Mouse (Mus musculus) heart, embryonic 14.5 days (tissue): Measurements from ENCODE around the gene Tmem256. TPM values are rescaled to one million over a fixed set of nuclear protein-coding genes. Genes with fewer than 3 reads are reported as not detected.

Experiments
- ATAC-seq: fragments of 200-750 bp; cut with Nextera tagmentation; 2 replicates; pipeline ENCODE4 v1.8.0; 2017; ENCODE audit warnings: low read depth, moderate TSS enrichment; ENCODE audit not compliant: insufficient number of reproducible peaks, insufficient read depth, low FRiP score
- H3K27ac ChIP-seq, 2 experiments: fragments of 200-500 bp in 1 of 2; fragments of 300-500 bp in 1 of 2; sonication (generic) in 1 of 2; replicated peaks in 1 of 2; 2 replicates each; pipeline ENCODE4 v1.5.1; 2012 to 2014; ENCODE audit warnings: low read depth in 2 of 2, low read length in 2 of 2, control low read depth in 1 of 2, mild to moderate bottlenecking in 1 of 2, mixed read lengths in 1 of 2; ENCODE audit not compliant: control insufficient read depth in 1 of 2, insufficient read depth in 1 of 2
- H3K27me3 ChIP-seq: fragments of 300-500 bp; sonication (generic); 2 replicates; pipeline ENCODE4 v1.6.1; 2014; ENCODE audit warnings: mild to moderate bottlenecking, low read length, control low read depth; ENCODE audit not compliant: control insufficient read depth, insufficient read depth
- H3K36me3 ChIP-seq: fragments of 300-500 bp; sonication (generic); 2 replicates; pipeline ENCODE4 v1.6.1; 2014; ENCODE audit warnings: mild to moderate bottlenecking, control low read depth, low read length, mixed read lengths; ENCODE audit not compliant: control insufficient read depth, insufficient read depth
- H3K4me1 ChIP-seq, 2 experiments: fragments of 200-500 bp in 1 of 2; fragments of 300-500 bp in 1 of 2; sonication (generic) in 1 of 2; 2 replicates each; pipeline ENCODE4 v1.6.1; 2012 to 2014; ENCODE audit warnings: low read length in 2 of 2, control low read depth in 1 of 2, mixed read lengths in 1 of 2; ENCODE audit not compliant: control insufficient read depth in 2 of 2, insufficient read depth in 2 of 2
- H3K4me2 ChIP-seq: fragments of 300-500 bp; sonication (generic); 2 replicates; pipeline ENCODE4 v1.6.1; 2014; ENCODE audit warnings: mild to moderate bottlenecking, low read length
- H3K4me3 ChIP-seq, 2 experiments: fragments of 200-500 bp in 1 of 2; fragments of 300-500 bp in 1 of 2; sonication (generic) in 1 of 2; 2 replicates each; pipeline ENCODE4 v1.5.1; 2012 to 2014; ENCODE audit warnings: low read length in 2 of 2, mild to moderate bottlenecking in 2 of 2, control low read depth in 1 of 2, low read depth in 1 of 2, moderate library complexity in 1 of 2; ENCODE audit not compliant: control insufficient read depth in 1 of 2, insufficient read depth in 1 of 2
- H3K9ac ChIP-seq: fragments of 300-500 bp; sonication (generic); 2 replicates; pipeline ENCODE4 v1.6.1; 2014; ENCODE audit warnings: mild to moderate bottlenecking, low read length
- H3K9me3 ChIP-seq: fragments of 300-500 bp; sonication (generic); 2 replicates; pipeline ENCODE4 v1.6.1; 2016; ENCODE audit warnings: low read length, control low read depth; ENCODE audit not compliant: control insufficient read depth
- WGBS: fragments of 180-500 bp; shearing (Covaris S2); extraction: QIAGEN DNeasy Blood & Tissue Kit; methylation state at CpG from one replicate; pipeline ENCODE4 v1.1.7; 2014; 5-methylcytosine and 5-hydroxymethylcytosine counted together
- polyA plus RNA-seq: library from polyadenylated mRNA; unstranded; fragments of >200 nt; fragmentation: Nextera tagmentation; extraction: Ambion mirVana; gene quantifications from 2 replicates; pipeline ENCODE4 v1.2.1, GENCODE M21; 2014

Gene Tmem256
- polyA plus RNA-seq, 1 experiment from 2014 or later = 379 TPM

DNA sequence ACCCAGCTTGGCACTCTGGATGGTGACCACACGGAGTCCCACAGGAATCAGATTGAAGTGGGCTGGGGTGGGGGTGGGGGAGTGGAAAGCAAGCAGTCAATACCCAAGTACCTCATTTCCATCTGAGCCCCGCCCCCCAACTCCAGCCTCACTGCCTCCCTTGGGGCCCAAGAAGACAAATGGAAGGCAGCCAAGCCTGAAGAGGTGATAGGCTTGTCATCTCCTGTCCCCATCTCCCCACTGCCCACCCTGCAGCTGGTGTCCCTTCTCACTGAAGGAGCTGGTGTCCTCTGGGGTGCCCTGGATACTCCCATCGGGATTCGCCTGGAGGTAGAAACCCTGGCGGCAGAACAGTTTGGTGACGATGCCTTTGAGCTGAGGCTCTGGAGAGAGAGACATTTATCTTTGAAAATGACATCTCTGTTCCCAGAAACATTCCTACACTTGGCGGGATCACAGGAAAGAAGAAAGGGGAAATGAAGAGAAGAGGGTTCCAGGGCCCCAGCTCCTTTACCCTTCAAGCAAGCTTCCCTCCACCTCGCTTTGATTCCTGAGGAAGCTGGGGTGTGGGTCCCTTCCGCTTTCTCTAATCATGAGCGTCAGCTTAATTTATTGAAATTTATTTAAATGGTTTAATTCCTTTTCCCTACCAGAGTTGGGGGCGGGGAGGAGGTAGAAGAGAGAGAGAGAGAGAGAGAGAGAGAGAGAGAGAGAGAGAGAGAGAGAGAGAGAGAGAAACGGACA is 38.7 kb upstream of the Tmem256 start:
- H3K27ac ChIP-seq = no peak overlapping the region
- H3K27me3 ChIP-seq = peaks cover 15% of the 10 kb centered on the region
- H3K36me3 ChIP-seq = no peaks in the 10 kb centered on the region
- no peaks in the 10 kb centered on the region for H3K9me3 ChIP-seq
- peaks cover 22 to 54% of the 10 kb centered on the region in 2 experiments for H3K4me1 ChIP-seq
- peak overlapping the region; percentile 46 to 51; a peak in 3 of 4 replicates for H3K4me3 ChIP-seq
- peak overlapping the region; percentile 69 for H3K9ac ChIP-seq
- no peak for ATAC-seq
- 37% methylated on average over 11 of the region's 12 CpGs for WGBS
- peak overlapping the region; percentile 95 for H3K4me2 ChIP-seq

DNA sequence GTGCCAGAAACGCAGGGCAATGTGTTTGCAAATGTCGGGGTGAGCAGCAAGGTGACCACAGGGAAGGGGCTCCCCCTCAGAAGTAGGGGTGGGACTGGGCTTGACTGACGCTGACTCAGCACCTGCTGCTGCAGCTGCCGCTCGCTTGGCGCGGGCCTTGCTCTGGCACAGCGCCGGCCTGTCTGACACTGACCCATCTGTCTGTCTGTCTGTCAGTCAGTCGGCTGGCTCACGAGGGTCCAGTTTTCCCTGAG is 38.2 kb upstream of the Tmem256 start:
- Histone ChIP-seq H3K4me1 (peaks cover 25 to 58% of the 10 kb centered on the region in 2 experiments), H3K36me3 (no peaks in the 10 kb centered on the region), H3K27me3 (peaks cover 16% of the 10 kb centered on the region), H3K9me3 (no peaks in the 10 kb centered on the region), H3K4me3 (peak overlapping the region; percentile 46 to 51), H3K27ac (no peak overlapping the region), H3K9ac (peak overlapping the region; percentile 69), H3K4me2 (peak overlapping the region; percentile 95)
- no peak for ATAC-seq
- 2% methylated on average over 11 of the region's 11 CpGs for WGBS

DNA sequence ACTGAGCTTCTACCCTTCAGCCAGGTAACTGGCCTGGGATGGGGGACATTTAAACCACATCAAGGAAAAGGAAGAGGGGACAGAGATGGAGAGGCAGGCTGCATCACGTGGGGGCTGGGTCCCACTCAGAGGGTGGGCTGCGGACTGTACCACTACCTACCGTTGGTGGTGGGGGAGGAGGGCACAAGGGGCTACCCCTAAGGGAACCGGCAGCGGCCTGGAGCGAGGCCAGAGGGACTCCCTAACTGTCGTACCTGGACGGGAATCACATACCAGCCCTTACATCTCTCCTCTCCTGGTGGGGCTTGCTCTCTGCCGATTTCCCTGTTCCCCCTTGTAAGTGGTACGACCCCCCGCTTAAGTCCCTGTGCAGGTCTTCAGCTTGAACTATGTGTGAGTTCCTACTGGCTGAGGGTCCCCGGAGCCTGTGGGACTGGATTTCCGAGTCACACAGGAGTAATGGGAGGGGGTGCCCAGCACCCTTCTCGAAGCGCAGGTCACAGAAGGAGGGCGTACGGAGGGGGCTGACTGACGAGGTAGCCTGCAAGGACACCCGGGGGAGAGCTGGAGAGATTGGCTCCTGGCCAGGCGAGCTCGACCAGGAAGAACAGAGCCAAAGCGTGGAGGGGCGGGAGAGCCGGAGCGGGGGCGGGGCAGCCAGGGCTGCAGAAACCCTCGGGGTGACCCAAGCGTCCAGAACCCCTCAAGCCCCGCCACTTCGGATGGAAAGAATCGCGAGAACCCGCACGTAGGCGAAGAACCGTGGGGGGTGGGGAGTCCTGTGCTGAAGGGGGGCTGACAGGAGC is 37.7 kb upstream of the Tmem256 start:
- Histone ChIP-seq H3K4me2 (peak overlapping the region; percentile 95), H3K4me3 (peak overlapping the region; percentile 46 to 51), H3K27ac (peak overlapping the region; percentile 50 to 53), H3K36me3 (no peaks in the 10 kb centered on the region), H3K27me3 (peaks cover 21% of the 10 kb centered on the region), H3K9me3 (no peaks in the 10 kb centered on the region), H3K4me1 (peaks cover 25 to 58% of the 10 kb centered on the region in 2 experiments), H3K9ac (peak overlapping the region; percentile 69)
- under 1% methylated on average over 36 of the region's 36 CpGs for WGBS
- peak; percentile 7; the same call in 1 of the 2 replicates for ATAC-seq

DNA sequence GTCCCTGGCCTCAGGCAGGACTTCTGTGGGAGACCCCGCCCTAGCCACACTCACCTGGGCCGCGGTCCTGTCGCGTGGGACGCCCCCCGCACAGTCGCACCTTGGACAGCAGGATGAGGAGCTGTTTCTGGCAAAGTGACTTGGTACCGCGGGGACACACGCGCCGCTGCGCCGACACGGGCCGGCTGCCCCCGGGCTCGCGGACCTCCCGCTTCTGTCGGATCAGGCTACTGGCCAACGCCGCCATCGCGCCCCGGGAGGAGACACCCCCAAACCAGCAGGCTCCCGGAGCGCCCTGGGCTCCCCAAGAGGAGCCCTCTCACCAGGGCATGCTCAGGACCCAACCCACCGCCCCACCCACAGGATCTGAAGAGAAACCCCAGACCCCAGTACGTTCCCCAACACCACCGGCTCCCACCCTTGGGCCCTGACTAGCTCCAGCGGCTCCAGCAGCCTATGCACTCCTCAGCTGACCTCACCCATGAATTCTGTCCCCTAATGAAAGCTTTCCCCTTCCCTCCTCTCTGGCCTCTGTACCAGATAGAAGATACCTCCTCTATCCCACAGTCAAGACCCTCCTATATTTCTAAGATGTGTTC is 36.8 kb upstream of the Tmem256 start, which contains the start of gene Fgf11:
Gene Fgf11 (minus strand): TSS at position 479 of the 599 bp plus-strand sequence.
- Histone ChIP-seq H3K36me3 (no peaks in the 10 kb centered on the region), H3K9me3 (peaks cover 3% of the 10 kb centered on the region; the same call in 1 of the 2 replicates), H3K27me3 (peaks cover 23% of the 10 kb centered on the region), H3K4me3 (peak within 1 kb of the TSS; percentile 46 to 65), H3K9ac (peak within 1 kb of the TSS; percentile 69), H3K27ac (peak within 1 kb of the TSS; percentile 50 to 53), H3K4me1 (peaks cover 25 to 52% of the 10 kb centered on the region in 2 experiments), H3K4me2 (peak within 1 kb of the TSS; percentile 95)
- WGBS = under 1% methylated on average over 31 of the region's 33 CpGs
- no peak for ATAC-seq

DNA sequence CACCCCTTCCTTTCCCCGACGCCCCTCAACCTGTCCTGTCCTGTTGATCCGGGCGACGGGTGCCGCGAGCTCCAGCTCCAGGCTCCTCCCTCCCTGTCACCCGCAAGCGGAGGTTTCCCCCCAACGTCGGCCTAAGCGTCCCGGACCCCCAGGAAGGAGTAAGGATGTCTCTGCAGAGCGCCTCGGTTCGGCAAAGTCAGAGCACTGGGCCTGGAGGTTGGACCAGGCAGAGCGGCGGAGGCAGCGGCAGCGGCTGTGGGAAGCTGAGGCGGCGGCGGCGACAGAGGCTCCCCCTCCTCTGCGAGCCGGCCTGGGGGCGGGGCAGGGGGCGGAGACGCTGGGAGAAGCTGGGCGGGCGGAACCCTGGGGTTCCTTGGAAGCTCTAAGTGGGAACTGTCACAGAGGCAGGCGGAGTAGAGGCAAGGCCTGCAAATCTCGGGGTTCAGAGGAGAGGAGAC is 35.6 kb upstream of the Tmem256 start:
- peak overlapping the region; percentile 69 for H3K9ac ChIP-seq
- ATAC-seq = no peak
- peaks cover 5% of the 10 kb centered on the region; the same call in 1 of the 2 replicates for H3K9me3 ChIP-seq
- H3K4me3 ChIP-seq = peak overlapping the region; percentile 46 to 65
- peaks cover 25 to 52% of the 10 kb centered on the region in 2 experiments for H3K4me1 ChIP-seq
- 2% methylated on average over 32 of the region's 33 CpGs for WGBS
- peak overlapping the region; percentile 95 for H3K4me2 ChIP-seq
- no peak overlapping the region for H3K27ac ChIP-seq
- H3K36me3 ChIP-seq = no peaks in the 10 kb centered on the region
- H3K27me3 ChIP-seq = peaks cover 21% of the 10 kb centered on the region; the same call in 1 of the 2 replicates

DNA sequence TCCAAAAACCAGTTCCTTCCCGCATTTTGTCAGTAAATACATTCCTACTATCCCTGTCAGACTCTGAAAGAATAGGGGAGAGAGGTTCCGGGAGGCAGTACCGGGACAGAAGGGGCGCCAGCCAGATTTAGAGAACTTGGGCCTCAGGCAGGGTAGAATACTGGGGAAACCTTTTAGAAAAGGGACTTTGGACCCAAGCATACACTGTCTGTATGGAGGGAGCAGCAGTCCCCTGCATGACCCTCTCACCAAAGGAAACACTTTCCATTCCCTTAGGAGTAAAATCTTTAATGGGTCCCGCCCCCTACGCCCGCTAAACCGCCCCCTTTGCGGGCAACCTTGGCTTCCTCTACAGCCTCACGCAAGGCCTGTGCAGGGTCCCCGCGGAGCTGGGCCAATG is 35.0 kb upstream of the Tmem256 start:
- H3K9ac ChIP-seq = peak overlapping the region; percentile 69
- H3K4me2 ChIP-seq = peak overlapping the region; percentile 95
- H3K9me3 ChIP-seq = peaks cover 5% of the 10 kb centered on the region; the same call in 1 of the 2 replicates
- H3K36me3 ChIP-seq = no peaks in the 10 kb centered on the region
- H3K27ac ChIP-seq = no peak overlapping the region
- peaks cover 18% of the 10 kb centered on the region; the same call in 1 of the 2 replicates for H3K27me3 ChIP-seq
- peak overlapping the region; percentile 46 to 65 for H3K4me3 ChIP-seq
- 3% methylated on average over 12 of the region's 12 CpGs for WGBS
- no peak for ATAC-seq
- peaks cover 25 to 52% of the 10 kb centered on the region in 2 experiments for H3K4me1 ChIP-seq
